Mouse (Mus musculus) A20 (cell line): ENCODE measurements at regions not wholly inside any gene's neighbourhood (a gene's known extent, or its start where the extent isn't known, plus 50 kb on each side); places are given as distances from the start of the nearest gene placed in this dataset.

Source experiments
- DNase-seq: peaks from one replicate; pipeline ENCODE4 v3.0.0-alpha.2; 2011; ENCODE audit warnings: low read depth, low spot score

GRCm38 (mm10) chr10:37323689-37324088 lies 185.0 kb upstream of the Marcks start:
- no peak for DNase-seq

GRCm38 (mm10) chr10:37322809-37323208 lies 184.1 kb upstream of the Marcks start:
- no peak for DNase-seq

GRCm38 (mm10) chr10:37322310-37322709 lies 183.6 kb upstream of the Marcks start:
- no peak for DNase-seq

- peak; percentile 88 for DNase-seq
These were observed 182.5 kb upstream of the Marcks start for GRCm38 (mm10) chr10:37321171-37321570.

GRCm38 (mm10) chr10:37319746-37320430 lies 181.2 kb upstream of the Marcks start:
- peak; percentile 45 for DNase-seq

GRCm38 (mm10) chr10:37316701-37317100 lies 178.0 kb upstream of the Marcks start:
- no peak for DNase-seq

GRCm38 (mm10) chr10:37315804-37316203 lies 177.1 kb upstream of the Marcks start:
- no peak for DNase-seq

- DNase-seq = no peak
These were observed 176.2 kb upstream of the Marcks start for GRCm38 (mm10) chr10:37314746-37315430.

- no peak for DNase-seq
These were observed 174.7 kb upstream of the Marcks start for GRCm38 (mm10) chr10:37313461-37313860.

- no peak for DNase-seq
These were observed 171.7 kb upstream of the Marcks start for GRCm38 (mm10) chr10:37310266-37310945.

GRCm38 (mm10) chr10:37304656-37305055 lies 165.9 kb upstream of the Marcks start:
- DNase-seq = no peak

- DNase-seq = no peak
These were observed 161.6 kb upstream of the Marcks start for GRCm38 (mm10) chr10:37300181-37300889.

GRCm38 (mm10) chr10:37298689-37299421 lies 160.1 kb upstream of the Marcks start:
- no peak for DNase-seq

- no peak for DNase-seq
These were observed 155.5 kb upstream of the Marcks start for GRCm38 (mm10) chr10:37294231-37294630.

GRCm38 (mm10) chr10:37293292-37293691 lies 154.6 kb upstream of the Marcks start:
- no peak for DNase-seq

- DNase-seq = no peak
These were observed 153.1 kb upstream of the Marcks start for GRCm38 (mm10) chr10:37291639-37292495.

- peak; percentile 32 for DNase-seq
These were observed 151.4 kb upstream of the Marcks start for GRCm38 (mm10) chr10:37289964-37290704.

- DNase-seq = no peak
These were observed 147.6 kb upstream of the Marcks start for GRCm38 (mm10) chr10:37286305-37286704.

- DNase-seq = no peak
These were observed 144.2 kb upstream of the Marcks start for GRCm38 (mm10) chr10:37282951-37283350.

- no peak for DNase-seq
These were observed 142.1 kb upstream of the Marcks start for GRCm38 (mm10) chr10:37280823-37281222.
